In the genomic region with DNA sequence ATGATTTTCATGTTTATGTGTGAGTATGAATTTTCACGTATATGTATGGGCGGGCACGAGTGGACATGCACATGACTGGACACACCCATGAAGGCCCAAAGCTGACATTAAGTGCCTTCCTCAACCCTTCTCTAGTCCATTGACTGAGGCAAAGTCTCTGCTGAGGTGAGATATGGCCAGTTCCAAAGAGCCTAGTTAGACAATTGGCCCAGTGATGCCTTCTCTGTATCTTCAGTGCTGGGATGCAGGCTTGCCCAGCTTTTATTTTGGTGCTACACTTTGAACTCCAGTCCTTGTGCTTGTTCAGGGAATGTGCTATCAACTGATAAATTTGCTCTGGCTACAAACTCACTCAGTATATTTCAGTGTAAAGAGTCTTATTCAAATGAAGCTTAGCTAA, we compare ENCODE assay signal across 51 mouse cellular contexts. TPM values are rescaled to one million over a fixed set of nuclear protein-coding genes. Genes with fewer than 3 reads are reported as not detected.
"Had no signal": no experiment of that assay in that cellular context is flagged by ENCODE, and none has a peak within 500 bp of the region (broad histone marks: within the 10 kb centered on the region; RNA-seq: fewer than 3 reads in every experiment).

No protein-coding gene starts in this region.

- H3K4me2 ChIP-seq: heart, embryonic 11.5 days; heart, embryonic 12.5 days; heart, embryonic 13.5 days; heart, embryonic 15.5 days; hindbrain, embryonic 12.5 days; hindbrain, embryonic 13.5 days; hindbrain, embryonic 14.5 days; hindbrain, embryonic 15.5 days; intestine, embryonic 15.5 days; kidney, embryonic 15.5 days had no signal

- H3K27me3 ChIP-seq: heart, embryonic 12.5 days; heart, embryonic 13.5 days; heart, embryonic 15.5 days; hindbrain, embryonic 12.5 days; hindbrain, embryonic 13.5 days; hindbrain, embryonic 15.5 days; intestine, embryonic 15.5 days; kidney, embryonic 15.5 days had no signal

- H3K9ac ChIP-seq: heart, embryonic 12.5 days; heart, embryonic 13.5 days; heart, embryonic 15.5 days; hindbrain, embryonic 12.5 days; hindbrain, embryonic 13.5 days; hindbrain, embryonic 14.5 days; hindbrain, embryonic 15.5 days; intestine, embryonic 15.5 days; kidney, embryonic 15.5 days had no signal

- H3K27ac ChIP-seq: heart, adult 2 months; heart, embryonic 10.5 days; heart, embryonic 13.5 days; heart, embryonic 15.5 days; hindbrain, embryonic 10.5 days; hindbrain, embryonic 12.5 days; hindbrain, embryonic 13.5 days; hindbrain, embryonic 14.5 days; hindbrain, embryonic 15.5 days; hindbrain, postnatal 0 days; intestine, embryonic 15.5 days; kidney, embryonic 15.5 days; kidney, postnatal 0 days; layer of hippocampus, adult 2 months had no signal

- DNase-seq: heart, adult 2 months; heart, postnatal 10 days; heart, postnatal 14 days; heart, postnatal 36 days; heart, postnatal 4 days; kidney, adult 11 months; kidney, adult 18-20 months; kidney, adult 2 months; kidney, adult 8-10 months; kidney, adult 9 months; kidney, postnatal 10 days; kidney, postnatal 14 days; kidney, postnatal 25 days; kidney, postnatal 36 days; kidney, postnatal 4 days; layer of hippocampus, adult 9-11 months had no signal

- H3K9me3 ChIP-seq: heart, embryonic 10.5 days; heart, embryonic 12.5 days; heart, embryonic 13.5 days; heart, embryonic 15.5 days; hindbrain, embryonic 10.5 days; hindbrain, embryonic 12.5 days; hindbrain, embryonic 13.5 days; hindbrain, embryonic 15.5 days; intestine, embryonic 15.5 days; kidney, embryonic 15.5 days had no signal

- ATAC-seq: hindbrain, embryonic 16.5 days; hindbrain, postnatal 0 days; inflammation-experienced regulatory T-cells, adult 6 months; intestine, embryonic 15.5 days; intestine, embryonic 16.5 days; intestine, postnatal 0 days had no signal

- H3K4me1 ChIP-seq: heart, embryonic 10.5 days; heart, embryonic 12.5 days; heart, embryonic 13.5 days; heart, embryonic 15.5 days; hindbrain, embryonic 10.5 days; hindbrain, embryonic 12.5 days; hindbrain, embryonic 13.5 days; hindbrain, embryonic 15.5 days; intestine, embryonic 15.5 days; kidney, embryonic 15.5 days had no signal

- H3K4me3 ChIP-seq: heart, adult 2 months; heart, embryonic 10.5 days; heart, embryonic 12.5 days; heart, embryonic 13.5 days; heart, embryonic 15.5 days; hindbrain, embryonic 10.5 days; hindbrain, embryonic 12.5 days; hindbrain, embryonic 13.5 days; hindbrain, embryonic 15.5 days; intestine, embryonic 15.5 days; kidney, embryonic 15.5 days; layer of hippocampus, adult 2 months had no signal

- H3K36me3 ChIP-seq: heart, embryonic 10.5 days; heart, embryonic 12.5 days; heart, embryonic 13.5 days; heart, embryonic 15.5 days; hindbrain, embryonic 10.5 days; hindbrain, embryonic 12.5 days; hindbrain, embryonic 13.5 days; hindbrain, embryonic 15.5 days; intestine, embryonic 15.5 days; kidney, embryonic 15.5 days had no signal

RNA-seq across cellular contexts. Expression of gene Olfr417, which starts 8.9 kb away (rescaled TPM):
- total RNA-seq: heart, adult 2 months; heart, adult 8-10 months; heart, postnatal 10 days; heart, postnatal 14 days; heart, postnatal 25 days; heart, postnatal 36 days; heart, postnatal 4 days; hindbrain, postnatal 0 days; layer of hippocampus, adult 18-20 months; layer of hippocampus, adult 2 months; layer of hippocampus, adult 8-10 months; layer of hippocampus, postnatal 10 days; layer of hippocampus, postnatal 14 days; layer of hippocampus, postnatal 25 days had no signal
- polyA plus RNA-seq: heart, adult 2 months; heart, embryonic 10.5 days; heart, embryonic 11.5 days; heart, embryonic 12.5 days; heart, embryonic 13.5 days; heart, embryonic 14.5 days; heart, embryonic 15.5 days; heart, embryonic 16.5 days; heart, postnatal 0 days; hindbrain, embryonic 10.5 days; hindbrain, embryonic 11.5 days; hindbrain, embryonic 12.5 days; hindbrain, embryonic 13.5 days; hindbrain, embryonic 14.5 days; hindbrain, embryonic 15.5 days; hindbrain, embryonic 16.5 days; hindbrain, postnatal 0 days; inflammation-experienced regulatory T-cells, adult 6 months; intestine, embryonic 14.5 days; intestine, embryonic 15.5 days; intestine, embryonic 16.5 days; intestine, postnatal 0 days; kidney, adult 2 months; kidney, embryonic 14.5 days; kidney, embryonic 15.5 days; kidney, embryonic 16.5 days; kidney, postnatal 0 days; large intestine, adult 2 months had no signal

RNA-seq across cellular contexts. Expression of gene Olfr248, which starts 17.0 kb away (rescaled TPM):
- total RNA-seq: heart, adult 2 months; heart, adult 8-10 months; heart, postnatal 10 days; heart, postnatal 14 days; heart, postnatal 25 days; heart, postnatal 36 days; heart, postnatal 4 days; hematopoietic stem cell, adult 5-6 weeks; hindbrain, postnatal 0 days; layer of hippocampus, adult 18-20 months; layer of hippocampus, adult 2 months; layer of hippocampus, adult 8-10 months; layer of hippocampus, postnatal 10 days; layer of hippocampus, postnatal 14 days; layer of hippocampus, postnatal 25 days had no signal
- polyA plus RNA-seq: heart, adult 2 months; heart, embryonic 10.5 days; heart, embryonic 11.5 days; heart, embryonic 12.5 days; heart, embryonic 13.5 days; heart, embryonic 14.5 days; heart, embryonic 15.5 days; heart, embryonic 16.5 days; heart, postnatal 0 days; hindbrain, embryonic 10.5 days; hindbrain, embryonic 11.5 days; hindbrain, embryonic 12.5 days; hindbrain, embryonic 13.5 days; hindbrain, embryonic 14.5 days; hindbrain, embryonic 15.5 days; hindbrain, embryonic 16.5 days; hindbrain, postnatal 0 days; inflammation-experienced regulatory T-cells, adult 6 months; intestine, embryonic 14.5 days; intestine, embryonic 15.5 days; intestine, embryonic 16.5 days; intestine, postnatal 0 days; kidney, adult 2 months; kidney, embryonic 14.5 days; kidney, embryonic 15.5 days; kidney, embryonic 16.5 days; kidney, postnatal 0 days; large intestine, adult 2 months had no signal

RNA-seq across cellular contexts. Expression of gene Mptx1, which starts 43.5 kb away (rescaled TPM):
- total RNA-seq: heart, adult 2 months; heart, adult 8-10 months; heart, postnatal 10 days; heart, postnatal 14 days; heart, postnatal 25 days; heart, postnatal 36 days; heart, postnatal 4 days; hematopoietic stem cell, adult 5-6 weeks; hindbrain, postnatal 0 days; layer of hippocampus, adult 18-20 months; layer of hippocampus, adult 2 months; layer of hippocampus, adult 8-10 months; layer of hippocampus, postnatal 10 days; layer of hippocampus, postnatal 14 days; layer of hippocampus, postnatal 25 days had no signal
- polyA plus RNA-seq: heart, adult 2 months; heart, embryonic 10.5 days; heart, embryonic 11.5 days; heart, embryonic 12.5 days; heart, embryonic 13.5 days; heart, embryonic 14.5 days; heart, embryonic 15.5 days; heart, embryonic 16.5 days; heart, postnatal 0 days; hindbrain, embryonic 10.5 days; hindbrain, embryonic 11.5 days; hindbrain, embryonic 12.5 days; hindbrain, embryonic 13.5 days; hindbrain, embryonic 14.5 days; hindbrain, embryonic 15.5 days; hindbrain, embryonic 16.5 days; hindbrain, postnatal 0 days; inflammation-experienced regulatory T-cells, adult 6 months; intestine, embryonic 14.5 days; kidney, adult 2 months; kidney, embryonic 14.5 days; kidney, embryonic 15.5 days; kidney, embryonic 16.5 days; kidney, postnatal 0 days had no signal

RNA-seq across cellular contexts. Expression of gene Olfr414, which starts 50.1 kb away (rescaled TPM):
- total RNA-seq: heart, adult 2 months; heart, adult 8-10 months; heart, postnatal 10 days; heart, postnatal 14 days; heart, postnatal 25 days; heart, postnatal 36 days; heart, postnatal 4 days; hematopoietic stem cell, adult 5-6 weeks; hindbrain, postnatal 0 days; layer of hippocampus, adult 18-20 months; layer of hippocampus, adult 2 months; layer of hippocampus, adult 8-10 months; layer of hippocampus, postnatal 10 days; layer of hippocampus, postnatal 14 days; layer of hippocampus, postnatal 25 days had no signal
- polyA plus RNA-seq: heart, adult 2 months; heart, embryonic 10.5 days; heart, embryonic 11.5 days; heart, embryonic 12.5 days; heart, embryonic 13.5 days; heart, embryonic 14.5 days; heart, embryonic 15.5 days; heart, embryonic 16.5 days; heart, postnatal 0 days; hindbrain, embryonic 10.5 days; hindbrain, embryonic 11.5 days; hindbrain, embryonic 12.5 days; hindbrain, embryonic 13.5 days; hindbrain, embryonic 14.5 days; hindbrain, embryonic 15.5 days; hindbrain, embryonic 16.5 days; hindbrain, postnatal 0 days; inflammation-experienced regulatory T-cells, adult 6 months; intestine, embryonic 14.5 days; intestine, embryonic 15.5 days; intestine, embryonic 16.5 days; intestine, postnatal 0 days; kidney, adult 2 months; kidney, embryonic 14.5 days; kidney, embryonic 15.5 days; kidney, embryonic 16.5 days; kidney, postnatal 0 days; large intestine, adult 2 months had no signal
